Mouse (Mus musculus) hindbrain, embryonic 11.5 days (tissue): ENCODE results near the gene Tmem243. TPM values are rescaled to one million over a fixed set of nuclear protein-coding genes. Genes with fewer than 3 reads are reported as not detected.
"Not testable (repeated sequence)": the region's sequence is repeated elsewhere in the genome, so short reads cannot be mapped to it uniquely, and the experiment has no call there.

Source experiments
- ATAC-seq: fragments of 200-750 bp; cut with Nextera tagmentation; 2 replicates; pipeline ENCODE4 v1.8.0; 2017; ENCODE audit warnings: mild to moderate bottlenecking, moderate TSS enrichment, moderate library complexity; ENCODE audit not compliant: low FRiP score
- DNase-seq: peaks from one replicate; pipeline ENCODE4 v3.0.0-alpha.2; 2015; ENCODE audit warnings: low spot score
- H3K27ac ChIP-seq: fragments of 300-500 bp; sonication (generic); 2 replicates; pipeline ENCODE4 v1.5.1; 2014; ENCODE audit warnings: mild to moderate bottlenecking, low read depth, low read length
- H3K27me3 ChIP-seq: fragments of 300-500 bp; sonication (generic); 2 replicates; pipeline ENCODE4 v1.6.1; 2014; ENCODE audit warnings: mild to moderate bottlenecking, low read length, moderate library complexity, mixed read lengths; ENCODE audit not compliant: control insufficient read depth, insufficient read depth
- H3K36me3 ChIP-seq: fragments of 300-500 bp; sonication (generic); 2 replicates; pipeline ENCODE4 v1.6.1; 2014; ENCODE audit warnings: mild to moderate bottlenecking, low read length, moderate library complexity, mixed read lengths; ENCODE audit not compliant: control insufficient read depth, insufficient read depth
- H3K4me1 ChIP-seq: fragments of 300-500 bp; sonication (generic); replicated peaks from 2 replicates; pipeline ENCODE4 v1.6.1; 2014; ENCODE audit warnings: low read length, mixed read lengths; ENCODE audit not compliant: control insufficient read depth, insufficient read depth
- H3K4me2 ChIP-seq: fragments of 300-500 bp; sonication (generic); replicated peaks from 2 replicates; pipeline ENCODE4 v1.6.1; 2014; ENCODE audit warnings: mild to moderate bottlenecking, low read depth, low read length
- H3K4me3 ChIP-seq: fragments of 300-500 bp; sonication (generic); 2 replicates; pipeline ENCODE4 v1.5.1; 2014; ENCODE audit warnings: low read depth, low read length
- H3K9ac ChIP-seq: fragments of 300-500 bp; sonication (generic); 2 replicates; pipeline ENCODE4 v1.6.1; 2014; ENCODE audit warnings: low read depth, low read length
- H3K9me3 ChIP-seq: fragments of 300-500 bp; sonication (generic); 2 replicates; pipeline ENCODE4 v1.6.1; 2016; ENCODE audit warnings: low read length; ENCODE audit not compliant: control insufficient read depth
- WGBS: fragments of 180-500 bp; shearing (Covaris S2); extraction: QIAGEN DNeasy Blood & Tissue Kit; methylation state at CpG from one replicate; pipeline ENCODE4 v1.1.7; 2014; 5-methylcytosine and 5-hydroxymethylcytosine counted together
- polyA plus RNA-seq: library from polyadenylated mRNA; unstranded; fragments of >200 nt; fragmentation: Nextera tagmentation; extraction: Ambion mirVana; gene quantifications from 2 replicates; pipeline ENCODE4 v1.2.1, GENCODE M21; 2014

Gene Tmem243
- polyA plus RNA-seq, 1 experiment from 2014 or later, result 23.9 TPM

DNA sequence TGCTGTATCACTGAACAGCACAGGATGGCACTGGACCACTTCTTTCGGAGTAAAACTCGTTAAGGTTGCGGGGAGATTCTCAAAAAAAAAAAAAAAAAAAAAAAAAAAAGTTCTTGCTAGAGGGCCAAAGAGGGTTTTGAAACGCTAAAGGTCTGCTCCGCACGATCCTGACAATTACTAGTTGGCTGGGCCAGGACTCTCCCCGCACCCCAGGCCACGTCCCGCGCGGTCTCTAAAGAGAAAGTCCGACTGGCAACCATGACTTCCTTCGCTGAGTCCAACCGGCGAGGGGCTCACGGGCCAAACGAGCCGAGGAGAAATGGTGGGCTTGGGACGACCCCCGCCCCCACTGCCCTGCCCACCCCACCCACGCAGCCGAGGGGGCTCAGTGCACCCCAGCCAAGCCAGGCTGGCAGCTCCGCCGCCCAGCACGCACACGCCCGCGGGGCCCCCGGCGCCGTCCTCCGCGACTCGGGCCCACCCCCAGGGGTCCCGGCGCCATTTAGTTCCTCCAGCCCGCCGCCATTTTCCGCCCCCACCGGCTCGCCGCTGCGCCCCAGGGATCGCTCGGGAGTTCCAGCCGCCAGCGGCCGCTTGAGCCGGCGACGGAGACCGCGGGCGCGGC, 60.5 kb downstream of the Tmem243 start:
- Histone ChIP-seq H3K36me3 (no peaks in the 10 kb centered on the region), H3K27me3 (no peaks in the 10 kb centered on the region), H3K4me2 (peak overlapping the region; percentile 31), H3K4me1 (no peaks in the 10 kb centered on the region), H3K9me3 (no peaks in the 10 kb centered on the region), H3K9ac (peak overlapping the region; percentile 94), H3K27ac (peak overlapping the region; percentile 100), H3K4me3 (peak overlapping the region; percentile 92)
- WGBS, result under 1% methylated on average over 34 of the region's 55 CpGs
- DNase-seq (peak; percentile 76), ATAC-seq (peak; percentile 80)

DNA sequence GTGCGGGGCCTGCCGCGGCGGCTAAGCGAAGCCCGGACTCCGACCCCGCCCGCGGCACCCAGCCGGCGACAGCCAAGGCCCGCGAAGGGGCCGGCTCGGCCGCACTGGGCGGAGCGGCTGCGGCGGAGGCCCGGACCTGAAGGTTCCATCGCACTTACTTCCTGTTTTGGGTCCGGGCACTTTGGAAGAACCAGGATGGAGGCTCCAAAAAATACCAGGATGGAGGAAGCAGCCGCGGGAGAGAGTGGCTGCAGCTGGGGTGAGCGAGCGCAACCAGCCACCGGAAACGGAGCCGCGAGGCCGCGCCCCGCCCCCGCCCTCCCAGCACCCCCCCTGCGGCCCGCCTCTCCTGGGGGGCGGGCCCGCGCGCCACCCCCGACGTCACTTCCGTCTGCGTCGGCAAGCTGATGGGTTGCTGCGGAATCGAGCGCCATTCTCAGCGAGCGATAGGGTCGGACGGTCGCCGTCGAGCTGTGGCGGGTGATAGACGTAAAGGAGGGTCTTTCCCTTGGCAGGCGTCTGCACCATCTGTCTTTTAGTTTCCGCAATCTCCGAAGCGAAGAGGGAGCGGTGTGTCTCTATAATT, 61.1 kb downstream of the Tmem243 start, which contains the start of gene Dmtf1:
Gene Dmtf1 (minus strand): TSS at position 321 of the 586 bp plus-strand sequence.
- Histone ChIP-seq H3K4me1 (no peaks in the 10 kb centered on the region), H3K27ac (peak within 1 kb of the TSS; percentile 100), H3K27me3 (no peaks in the 10 kb centered on the region), H3K36me3 (no peaks in the 10 kb centered on the region), H3K9ac (peak within 1 kb of the TSS; percentile 94), H3K9me3 (no peaks in the 10 kb centered on the region), H3K4me3 (peak within 1 kb of the TSS; percentile 92), H3K4me2 (peak within 1 kb of the TSS; percentile 53)
- ATAC-seq (peak; percentile 96), DNase-seq (peak; percentile 95)
- WGBS, result under 1% methylated on average over 50 of the region's 64 CpGs

DNA sequence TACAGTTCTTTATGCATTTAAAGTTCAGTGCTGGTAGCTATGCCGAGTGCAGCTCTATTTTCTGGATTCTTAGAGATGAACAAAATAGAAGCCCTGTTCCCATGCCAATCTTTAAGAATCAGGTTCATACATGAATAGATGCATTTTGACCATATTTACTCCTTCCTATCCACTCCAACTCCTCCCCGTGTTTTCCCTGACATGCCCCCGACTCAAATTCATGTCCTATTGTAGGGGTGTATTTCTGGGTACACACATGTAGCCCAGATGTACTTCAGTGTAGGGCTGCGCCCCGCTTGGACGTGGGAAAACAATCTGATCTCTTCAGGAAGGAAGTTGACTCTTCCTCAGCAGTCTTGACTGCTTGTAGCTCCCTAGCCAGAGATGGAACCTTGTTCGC, 61.6 kb downstream of the Tmem243 start:
- WGBS, result 19% methylated on average over 7 of the region's 7 CpGs
- peak overlapping the region; percentile 49 for H3K9ac ChIP-seq
- DNase-seq (no peak), ATAC-seq (peak; percentile 39)
- H3K4me3 ChIP-seq, result peak overlapping the region; percentile 92
- peak overlapping the region; percentile 53 for H3K4me2 ChIP-seq
- no peaks in the 10 kb centered on the region for H3K36me3 ChIP-seq
- H3K27me3 ChIP-seq, result no peaks in the 10 kb centered on the region
- H3K4me1 ChIP-seq, result no peaks in the 10 kb centered on the region
- no peaks in the 10 kb centered on the region for H3K9me3 ChIP-seq
- peak overlapping the region; percentile 100; the same call in 1 of the 2 replicates for H3K27ac ChIP-seq

DNA sequence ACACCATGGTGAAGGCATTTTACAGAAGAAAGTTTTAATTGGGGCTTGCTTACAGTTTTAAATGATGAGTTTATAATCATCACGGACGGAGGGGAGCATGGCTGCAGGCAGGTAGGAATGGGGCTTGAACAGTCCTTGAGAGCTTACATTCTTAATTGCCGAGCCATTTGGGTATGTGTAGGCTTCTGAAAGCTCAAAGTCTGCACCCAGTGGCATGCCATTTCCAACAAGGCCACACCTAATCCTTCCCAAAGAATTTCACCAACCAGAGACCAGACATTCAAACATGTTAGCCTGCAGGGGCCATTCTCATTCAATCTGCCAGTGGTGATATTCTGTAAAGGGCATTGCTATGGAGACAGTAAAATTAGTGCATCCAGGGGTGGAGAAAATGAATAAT, 62.9 kb downstream of the Tmem243 start:
- Histone ChIP-seq H3K4me1 (no peaks in the 10 kb centered on the region), H3K36me3 (no peaks in the 10 kb centered on the region), H3K9me3 (no peaks in the 10 kb centered on the region), H3K27ac (no peak overlapping the region), H3K4me2 (no peak overlapping the region), H3K4me3 (no peak overlapping the region), H3K27me3 (no peaks in the 10 kb centered on the region), H3K9ac (no peak overlapping the region)
- ATAC-seq, result no peak
- whole genome bisulfite sequencing, result 92% methylated on average over 3 of the region's 3 CpGs
- DNase-seq, result no peak

GRCm38 (mm10) chr5:9165151-9165550, 64.7 kb downstream of the Tmem243 start:
- H3K36me3 ChIP-seq, H3K9ac ChIP-seq, DNase-seq, H3K9me3 ChIP-seq, H3K4me3 ChIP-seq, H3K27ac ChIP-seq, H3K27me3 ChIP-seq, ATAC-seq, H3K4me2 ChIP-seq, H3K4me1 ChIP-seq: not testable (repeated sequence)
- 91% methylated on average over 10 of the region's 10 CpGs for WGBS

GRCm38 (mm10) chr5:9166366-9166765, 65.9 kb downstream of the Tmem243 start:
- Histone ChIP-seq H3K9me3 (no peaks in the 10 kb centered on the region), H3K4me2 (no peak overlapping the region), H3K36me3 (no peaks in the 10 kb centered on the region), H3K4me1 (no peaks in the 10 kb centered on the region), H3K27me3 (no peaks in the 10 kb centered on the region), H3K9ac (no peak overlapping the region), H3K4me3 (no peak overlapping the region), H3K27ac (no peak overlapping the region)
- DNase-seq, result no peak
- ATAC-seq, result no peak
- WGBS, result 79% methylated on average over 8 of the region's 8 CpGs

DNA sequence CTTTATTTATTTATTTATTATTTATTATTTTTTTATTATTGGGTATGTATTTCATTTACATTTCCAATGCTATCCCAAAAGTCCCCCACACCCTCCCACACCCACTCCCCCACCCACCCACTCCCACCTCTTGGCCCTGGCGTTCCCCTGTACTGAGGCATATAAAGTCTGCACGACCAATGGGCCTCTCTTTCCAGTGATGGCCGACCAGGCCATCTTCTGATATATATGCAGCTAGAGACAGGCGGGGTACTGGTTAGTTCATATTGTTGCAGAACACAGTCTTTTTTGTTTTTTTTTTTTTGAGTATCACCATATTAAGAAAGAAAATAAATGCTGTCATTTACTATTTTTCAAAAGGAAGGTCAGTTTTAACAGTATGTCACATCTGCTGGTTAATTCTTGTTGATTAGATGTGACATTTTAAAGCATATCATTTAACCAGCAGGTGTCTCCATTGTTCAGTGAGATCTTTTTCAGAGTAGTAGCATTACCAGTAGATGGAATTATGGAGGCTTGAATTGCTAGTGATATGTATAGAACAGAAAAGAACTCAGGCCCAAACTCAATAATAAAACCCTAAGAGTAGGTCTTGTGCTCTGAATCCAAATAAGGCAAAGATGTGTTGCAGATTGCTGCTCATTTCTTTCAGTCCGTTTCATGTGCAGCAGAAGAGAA, 69.0 kb downstream of the Tmem243 start:
- H3K9ac ChIP-seq, H3K4me3 ChIP-seq, H3K27ac ChIP-seq, H3K27me3 ChIP-seq, H3K4me2 ChIP-seq, ATAC-seq, H3K9me3 ChIP-seq, H3K36me3 ChIP-seq, H3K4me1 ChIP-seq: not testable (repeated sequence)
- 89% methylated on average over 4 of the region's 5 CpGs for WGBS
- peak; percentile 4 for DNase-seq

DNA sequence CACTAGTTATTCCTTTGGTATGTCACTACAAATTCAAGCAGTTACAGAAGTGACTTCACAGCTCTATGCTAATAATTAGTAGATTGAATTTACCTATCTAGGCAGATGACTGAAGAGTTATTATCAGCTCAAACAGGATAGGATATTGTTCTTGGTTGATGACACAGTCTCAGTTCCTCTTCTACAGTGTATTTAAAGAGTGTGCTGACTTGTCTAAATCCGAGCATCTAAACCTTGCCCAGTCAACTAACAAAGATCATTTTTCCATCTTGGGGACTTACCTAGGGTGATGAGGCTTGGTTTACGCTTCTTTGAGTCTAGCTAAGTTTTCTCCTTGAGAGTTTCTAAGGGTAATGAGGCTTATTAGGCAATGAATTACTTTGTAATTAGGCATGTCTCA, 72.8 kb downstream of the Tmem243 start:
- Histone ChIP-seq H3K4me3 (no peak overlapping the region), H3K27me3 (no peaks in the 10 kb centered on the region), H3K27ac (no peak overlapping the region), H3K9me3 (no peaks in the 10 kb centered on the region), H3K9ac (no peak overlapping the region), H3K4me1 (no peaks in the 10 kb centered on the region), H3K4me2 (no peak overlapping the region), H3K36me3 (no peaks in the 10 kb centered on the region)
- DNase-seq (no peak), ATAC-seq (no peak)
- WGBS, result 78% methylated on average over 2 of the region's 2 CpGs

GRCm38 (mm10) chr5:9186467-9186866, 86.0 kb downstream of the Tmem243 start:
- no peak for DNase-seq
- H3K9ac ChIP-seq, result no peak overlapping the region
- H3K27ac ChIP-seq, result no peak overlapping the region
- 80% methylated on average over 1 of the region's 1 CpGs for WGBS
- H3K36me3 ChIP-seq, result no peaks in the 10 kb centered on the region
- no peaks in the 10 kb centered on the region for H3K9me3 ChIP-seq
- H3K27me3 ChIP-seq, result no peaks in the 10 kb centered on the region
- H3K4me1 ChIP-seq, result no peaks in the 10 kb centered on the region
- no peak overlapping the region for H3K4me3 ChIP-seq
- no peak for ATAC-seq
- H3K4me2 ChIP-seq, result no peak overlapping the region
